Mouse (Mus musculus) R1 (cell line): ENCODE data around the gene Ccdc66.

ENCODE experiments used
- DNase-seq: peaks from one replicate; pipeline ENCODE4 v3.0.0-alpha.2; 2018; ENCODE audit warnings: low read depth, low spot score

The Ccdc66 gene

DNA sequence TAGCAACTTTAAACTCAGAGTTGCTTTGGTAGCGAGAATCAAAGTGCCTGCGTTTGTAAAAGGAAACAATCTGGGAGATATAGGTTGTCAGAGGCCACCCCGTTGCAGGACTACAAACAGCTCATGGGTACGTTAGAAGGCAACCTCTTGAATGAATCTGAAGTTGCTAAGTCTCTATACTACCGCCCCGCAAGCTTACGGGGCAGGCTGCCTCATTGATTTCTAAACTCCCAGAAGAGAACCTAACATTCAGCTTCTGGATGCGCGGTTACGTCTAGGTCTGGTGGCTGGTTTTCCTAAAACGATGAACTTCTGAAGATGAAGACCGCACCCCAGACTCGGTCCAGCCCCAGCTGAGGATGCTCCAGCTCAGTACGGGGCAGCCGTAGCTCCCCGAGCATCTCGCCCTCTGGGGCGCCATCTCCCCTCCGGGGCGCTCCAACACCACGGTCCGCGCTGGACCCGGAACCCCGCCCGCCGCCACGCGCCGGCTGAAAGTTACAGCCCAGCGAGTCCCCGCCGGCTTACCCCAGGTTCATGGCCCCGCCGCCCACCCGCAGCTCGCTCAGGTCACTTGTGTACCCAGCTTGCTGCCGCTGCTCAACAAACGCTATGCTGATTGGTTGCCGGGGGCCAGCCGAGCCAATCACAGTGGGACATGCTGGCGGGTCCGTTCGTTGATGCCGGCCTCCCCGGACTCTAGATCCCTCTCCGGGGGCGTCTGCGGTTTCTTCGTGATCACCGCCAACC is at the start of gene Ccdc66:
Gene Ccdc66 (minus strand): TSS at position 567 of the 750 bp plus-strand sequence.
- DNase-seq, result peak; percentile 95

DNA sequence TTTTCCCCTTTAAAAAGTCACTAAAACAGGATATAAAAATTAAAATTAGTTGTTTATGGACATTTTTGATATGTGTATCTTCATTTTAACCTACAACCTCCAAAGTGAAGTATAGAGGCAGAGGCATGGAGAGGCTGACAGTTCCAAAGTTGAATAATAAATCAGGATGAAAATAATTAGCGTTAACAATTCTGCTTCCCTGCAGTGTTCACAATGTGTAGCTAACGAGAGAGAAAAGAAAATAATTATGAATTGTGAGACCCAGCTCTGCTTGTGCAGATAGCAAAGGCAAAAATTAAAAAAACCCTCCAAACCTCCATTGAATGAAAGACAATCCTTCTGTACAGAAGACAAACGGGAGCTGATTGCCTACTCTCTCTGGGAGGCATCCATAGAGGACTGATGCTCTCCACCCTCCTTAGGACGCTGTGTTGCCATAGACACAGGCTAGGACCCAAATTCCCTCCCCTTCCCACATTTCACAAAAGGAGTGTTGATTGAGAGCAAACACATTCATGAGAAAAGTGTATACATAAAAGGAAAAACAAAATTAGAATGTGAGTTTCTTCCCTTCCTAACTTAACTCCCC is 35.7 kb upstream of the Ccdc66 start:
- no peak for DNase-seq

DNA sequence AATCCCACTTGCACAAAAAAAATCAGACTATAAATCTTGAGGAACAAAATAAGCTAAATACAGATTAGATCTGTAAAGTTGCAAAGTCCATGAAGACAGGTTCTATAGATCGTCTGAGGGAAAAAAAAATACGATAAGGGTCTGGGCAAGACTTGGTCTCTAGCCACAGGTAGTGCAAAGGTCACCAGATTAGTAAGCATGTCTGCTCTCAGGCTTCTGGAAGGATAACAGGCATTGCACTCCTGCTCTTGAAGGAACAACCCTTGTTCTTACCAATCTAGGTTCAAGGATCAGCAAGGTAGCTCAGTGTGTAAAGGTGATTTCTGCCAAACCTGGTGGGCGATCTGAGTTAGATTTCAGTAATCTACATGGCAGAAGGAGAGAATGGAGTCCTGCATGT is 28.2 kb upstream of the Ccdc66 start:
- no peak for DNase-seq

- DNase-seq, result peak; percentile 83
Measured at GRCm38 (mm10) chr14:27524541-27524940, 16.3 kb upstream of the Ccdc66 start.

DNA sequence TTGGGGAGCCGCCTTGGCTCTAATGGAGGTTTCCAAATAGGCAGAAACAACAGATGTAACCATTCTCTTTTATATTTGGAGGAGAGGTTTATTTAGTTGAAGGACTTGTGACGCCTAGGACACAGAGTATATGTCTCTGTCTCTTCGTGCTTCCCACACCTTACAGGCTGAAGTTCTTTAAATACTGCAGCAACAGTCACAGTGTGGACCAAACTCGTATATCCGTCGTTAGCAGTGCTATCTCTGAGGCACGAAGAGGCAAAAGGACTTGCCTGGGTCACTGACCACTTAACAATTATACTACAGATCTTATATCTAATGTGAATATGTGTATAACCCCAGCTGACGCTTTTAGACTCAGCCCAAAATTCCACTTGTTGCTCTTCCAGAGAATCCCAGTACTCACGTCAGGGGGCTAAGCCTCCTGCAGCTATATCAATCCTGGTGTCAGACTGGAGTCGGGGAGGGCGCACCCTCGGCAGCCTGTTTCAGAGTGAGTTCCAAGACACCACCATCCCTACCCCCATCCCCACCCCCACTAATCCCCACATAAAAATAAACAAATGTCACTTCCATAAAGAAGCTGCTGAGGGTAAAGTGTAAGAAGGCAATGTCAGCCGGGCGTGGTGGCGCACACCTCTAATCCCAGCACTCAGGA is 513 bp upstream of the Ccdc66 start:
- peak; percentile 54 for DNase-seq

- DNase-seq, result no peak
Measured at GRCm38 (mm10) chr14:27501096-27501495, 7.2 kb downstream of the Ccdc66 start.

GRCm38 (mm10) chr14:27493516-27493915 is 14.7 kb downstream of the Ccdc66 start:
- DNase-seq, result peak; percentile 71

DNA sequence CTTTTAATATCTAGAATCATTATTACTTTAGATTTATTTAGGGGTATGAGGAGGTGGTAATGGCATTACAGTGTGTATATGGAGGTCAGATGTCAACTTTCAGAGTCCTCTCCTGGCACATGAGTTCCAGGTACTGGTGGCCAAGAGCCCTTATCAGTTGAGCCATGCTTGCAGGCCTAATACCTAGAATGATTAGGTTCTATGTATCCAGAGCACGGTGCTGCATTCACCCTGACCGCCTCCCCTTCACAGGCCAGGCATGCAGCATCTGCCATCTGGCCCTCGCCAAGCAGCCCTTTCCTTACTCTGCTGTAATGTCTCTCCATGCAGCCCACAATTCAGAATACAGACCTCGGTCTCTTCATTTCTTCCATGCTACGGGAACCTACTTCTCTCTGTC is 16.9 kb downstream of the Ccdc66 start:
- DNase-seq, result no peak

DNA sequence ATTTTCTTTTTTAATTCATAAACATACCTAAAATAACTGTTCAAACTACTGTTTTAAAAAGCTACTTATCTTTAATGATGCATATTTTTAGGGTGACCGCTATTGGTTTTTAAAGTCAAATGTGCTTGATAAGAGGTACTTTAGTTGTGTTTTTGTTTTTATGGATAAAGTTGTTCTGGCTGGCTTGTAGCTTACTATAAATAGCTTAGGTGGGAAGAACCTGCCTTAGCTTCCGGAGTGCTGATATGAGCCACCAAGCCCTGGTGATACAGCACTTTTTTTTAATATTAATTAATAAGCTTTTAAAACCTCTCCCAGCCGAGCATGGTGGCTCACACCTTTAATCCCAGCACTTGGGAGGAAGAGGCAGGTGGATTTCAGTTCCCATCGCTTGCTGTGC is 61.3 kb downstream of the Ccdc66 start:
- no peak for DNase-seq

DNA sequence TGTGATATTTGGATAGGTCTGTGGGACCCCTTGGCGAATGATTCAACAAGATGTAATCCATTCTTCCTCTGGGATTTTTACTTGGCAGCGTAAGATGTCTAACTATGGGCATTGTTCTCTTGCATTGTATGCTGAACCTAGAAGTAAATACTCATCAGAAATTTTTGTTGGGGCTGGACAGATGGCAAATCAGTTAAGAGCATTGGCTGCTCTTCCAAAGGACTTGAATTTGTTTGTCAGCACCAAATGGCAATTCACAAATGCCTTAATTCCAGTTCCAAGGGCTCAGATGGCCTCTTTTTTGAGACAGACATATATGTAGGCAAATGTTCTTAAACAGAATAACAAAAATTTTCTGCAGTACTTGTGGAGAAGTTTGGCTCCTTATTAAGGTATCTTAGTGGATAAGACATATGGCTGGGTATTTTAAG is 63.4 kb downstream of the Ccdc66 start:
- no peak for DNase-seq

GRCm38 (mm10) chr14:27440921-27441320 is 67.3 kb downstream of the Ccdc66 start:
- DNase-seq, result peak; percentile 74

- peak; percentile 65 for DNase-seq
Measured at GRCm38 (mm10) chr14:27436826-27437225, 71.4 kb downstream of the Ccdc66 start.

GRCm38 (mm10) chr14:27436116-27436515 is 72.1 kb downstream of the Ccdc66 start:
- no peak for DNase-seq

- no peak for DNase-seq
Measured at GRCm38 (mm10) chr14:27432064-27432463, 76.2 kb downstream of the Ccdc66 start.
